22 mouse cellular contexts compared by ENCODE assay signal in the genomic region with DNA sequence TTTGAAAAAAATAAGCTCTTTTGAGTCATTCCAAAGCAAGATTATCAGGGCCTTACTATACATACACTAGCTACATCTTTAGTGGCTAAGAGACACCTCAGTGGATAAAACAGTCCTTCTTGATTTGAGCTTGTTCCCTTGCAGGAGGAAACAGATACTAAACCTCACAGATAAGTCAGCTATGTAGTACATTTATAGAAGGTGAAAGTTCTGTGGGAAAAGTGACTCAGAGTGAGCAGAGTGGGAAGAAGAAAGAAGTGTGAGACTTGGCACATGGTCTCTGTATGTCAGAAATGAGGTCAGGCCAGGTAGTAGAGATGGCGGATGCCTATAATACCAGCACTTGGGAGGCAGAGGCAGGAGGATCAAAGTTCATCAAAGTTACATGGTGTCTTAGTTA. TPM values are rescaled to one million over a fixed set of nuclear protein-coding genes. Genes with fewer than 3 reads are reported as not detected.
DNase-seq lines count a peak whose midpoint lies in the region; ATAC-seq and TF ChIP-seq lines count a peak whose summit lies in the region.
"Had no signal": no experiment of that assay in that cellular context is flagged by ENCODE, and none has a peak within 500 bp of the region (broad histone marks: within the 10 kb centered on the region; RNA-seq: fewer than 3 reads in every experiment).

No protein-coding gene starts in this region.

- TF ChIP-seq CTCF in MEL (IDR thresholded peaks at IDR 0.05 in 2 of 3, conservative IDR thresholded peaks at IDR 0.05 in 1 of 3; ENCODE audit: control insufficient read depth in 1 of 3, insufficient read depth in 1 of 3, low read depth in 2 of 3, low read length in 3 of 3, poor library complexity in 1 of 3, severe bottlenecking in 1 of 3): no peak

- no peak for TF ChIP-seq POLR2A in MEL (IDR thresholded peaks at IDR 0.05; ENCODE audit: control insufficient read depth in 1 of 2, insufficient read depth in 1 of 2, low read depth in 1 of 2, low read length in 2 of 2, poor library complexity in 1 of 2)

- H3K9ac ChIP-seq in MEL (ENCODE audit: control insufficient read depth, low read depth, low read length, poor library complexity, severe bottlenecking): no peak overlapping the region
- no peak overlapping the region for H3K9ac ChIP-seq in hindbrain, embryonic 16.5 days (ENCODE audit: low read depth, low read length)
- H3K9ac ChIP-seq: embryonic facial prominence, embryonic 13.5 days; forebrain, embryonic 13.5 days; forebrain, postnatal 0 days; heart, embryonic 12.5 days; hindbrain, embryonic 14.5 days had no signal

- DNase-seq in frontal cortex, adult 2 months (ENCODE audit: extremely low spot score in 1 of 2, low spot score in 1 of 2): peak; percentile 4 to 28
- DNase-seq in frontal cortex, postnatal 36 days (ENCODE audit: low spot score in 2 of 2): no peak
- DNase-seq in CD4-positive helper T cell, adult 2 months (ENCODE audit: low read depth, low spot score): peak; percentile 56
- DNase-seq in MEL (ENCODE audit: low read depth, low spot score): peak; percentile 36
- peak; percentile 52 for DNase-seq in induced T-regulatory cell, adult 2 months (ENCODE audit: low read depth)
- no peak for DNase-seq in ovary, adult 18-20 months (ENCODE audit: low spot score)
- no peak for DNase-seq in layer of hippocampus, postnatal 25 days (ENCODE audit: extremely low spot score in 1 of 2, low spot score in 1 of 2)
- DNase-seq: adrenal gland, adult 8-10 months; adrenal gland, postnatal 36 days; cerebellum, adult 11 months; cerebellum, adult 8-10 months; cerebellum, postnatal 14 days; forebrain, postnatal 0 days; gastrocnemius, postnatal 14 days; heart, adult 2 months; kidney, adult 11 months had no signal

- no peaks in the 10 kb centered on the region for H3K36me3 ChIP-seq in MEL (ENCODE audit: control insufficient read depth in 1 of 2, insufficient read depth in 2 of 2, low read length in 2 of 2)
- H3K36me3 ChIP-seq in hindbrain, embryonic 16.5 days (ENCODE audit: control insufficient read depth, insufficient read depth, low read length): no peaks in the 10 kb centered on the region
- H3K36me3 ChIP-seq: embryonic facial prominence, embryonic 13.5 days; heart, embryonic 12.5 days; hindbrain, embryonic 10.5 days had no signal

- H3K4me1 ChIP-seq in MEL (ENCODE audit: control insufficient read depth in 1 of 2, insufficient read depth in 2 of 2, low read length in 2 of 2): no peaks in the 10 kb centered on the region
- H3K4me1 ChIP-seq in hindbrain, embryonic 16.5 days (ENCODE audit: control insufficient read depth, insufficient read depth, low read depth, low read length): no peaks in the 10 kb centered on the region
- H3K4me1 ChIP-seq: embryonic facial prominence, embryonic 13.5 days; forebrain, embryonic 13.5 days; heart, embryonic 12.5 days; hindbrain, embryonic 10.5 days had no signal

- H3K79me2 ChIP-seq in MEL (ENCODE audit: control insufficient read depth, insufficient read depth, low read length, poor library complexity): no peaks in the 10 kb centered on the region

- ATAC-seq in hindbrain, embryonic 16.5 days: no peak
- ATAC-seq: forebrain, embryonic 13.5 days; forebrain, postnatal 0 days had no signal

- 100% methylated on average over 1 of the region's 1 CpGs for WGBS in hindbrain, embryonic 16.5 days

- peak; percentile 68 to 71 for TF ChIP-seq EP300 in MEL (IDR thresholded peaks at IDR 0.05; ENCODE audit: low read depth in 1 of 2, low read length in 2 of 2)

- H3K27ac ChIP-seq in MEL (ENCODE audit: control insufficient read depth, low read depth, low read length): no peak overlapping the region
- H3K27ac ChIP-seq in hindbrain, embryonic 16.5 days (ENCODE audit: low read depth, low read length): no peak overlapping the region
- H3K27ac ChIP-seq: embryonic facial prominence, embryonic 13.5 days; forebrain, embryonic 13.5 days; heart, adult 2 months; hindbrain, embryonic 10.5 days; hindbrain, embryonic 14.5 days had no signal

- no peak for TF ChIP-seq RAD21 in MEL (IDR thresholded peaks at IDR 0.05; ENCODE audit: low read depth, low read length)

- H3K27me3 ChIP-seq in MEL (ENCODE audit: control insufficient read depth in 1 of 2, insufficient read depth in 2 of 2, low read length in 2 of 2): no peaks in the 10 kb centered on the region
- H3K27me3 ChIP-seq in hindbrain, embryonic 16.5 days (replicated peaks; ENCODE audit: control insufficient read depth, insufficient read depth, low read length): no peaks in the 10 kb centered on the region
- H3K27me3 ChIP-seq: embryonic facial prominence, embryonic 13.5 days; forebrain, embryonic 13.5 days; heart, embryonic 12.5 days had no signal

- no peak overlapping the region for H3K4me2 ChIP-seq in hindbrain, embryonic 16.5 days (ENCODE audit: low read length)
- H3K4me2 ChIP-seq: embryonic facial prominence, embryonic 13.5 days; forebrain, embryonic 13.5 days; heart, embryonic 12.5 days; hindbrain, embryonic 14.5 days had no signal

- no peak overlapping the region for H3K4me3 ChIP-seq in MEL (ENCODE audit: control insufficient read depth in 1 of 2, insufficient read depth in 1 of 2, low read depth in 2 of 2, low read length in 2 of 2)
- no peak overlapping the region for H3K4me3 ChIP-seq in hindbrain, embryonic 16.5 days (ENCODE audit: low read length)
- H3K4me3 ChIP-seq: embryonic facial prominence, embryonic 13.5 days; forebrain, embryonic 13.5 days; heart, adult 2 months; heart, embryonic 12.5 days; hindbrain, embryonic 10.5 days had no signal

- H3K9me3 ChIP-seq in MEL (replicated peaks; ENCODE audit: insufficient read depth, low read length): no peaks in the 10 kb centered on the region
- H3K9me3 ChIP-seq in hindbrain, embryonic 16.5 days (ENCODE audit: control insufficient read depth, low read length): peaks cover 3% of the 10 kb centered on the region
- H3K9me3 ChIP-seq: forebrain, embryonic 13.5 days had no signal

TF ChIP-seq in MEL, 35 proteins besides CTCF, POLR2A, EP300 and RAD21:
- TF ChIP-seq UBTF (IDR thresholded peaks at IDR 0.05; ENCODE audit: borderline replicate concordance, insufficient read depth, low read depth, low read length) (no peak), ZNF384 (IDR thresholded peaks at IDR 0.05; ENCODE audit: low read depth, low read length) (0 out of 2 replicates have a peak, but pooled peaks have one; percentile 16), TCF12 (IDR thresholded peaks at IDR 0.05; ENCODE audit: low read depth, low read length) (peak; percentile 51; the same call in 1 of the 2 replicates), E2F4 (IDR thresholded peaks at IDR 0.05; ENCODE audit: borderline replicate concordance, low read depth, low read length) (no peak), ZKSCAN1 (IDR thresholded peaks at IDR 0.05; ENCODE audit: low read depth, low read length) (no peak), GATA1 (IDR thresholded peaks at IDR 0.05; ENCODE audit: low read depth, low read length) (peak; percentile 63), RCOR1 (IDR thresholded peaks at IDR 0.05; ENCODE audit: low read depth, low read length) (peak; percentile 64; the same call in 1 of the 2 replicates), MEF2A (IDR thresholded peaks at IDR 0.05; ENCODE audit: extremely low read depth, insufficient replicate concordance, low read depth, low read length, poor library complexity, severe bottlenecking) (no peak), CHD2 (IDR thresholded peaks at IDR 0.05; ENCODE audit: low read length) (no peak), MAX (IDR thresholded peaks at IDR 0.05; ENCODE audit: low read length) (peak; percentile 78), CHD1 (IDR thresholded peaks at IDR 0.05; ENCODE audit: low read depth, low read length) (no peak), MYB (IDR thresholded peaks at IDR 0.05; ENCODE audit: low read depth, low read length) (no peak), TAL1 (IDR thresholded peaks at IDR 0.05; ENCODE audit: low read length) (no peak), JUND (IDR thresholded peaks at IDR 0.05; ENCODE audit: low read depth, low read length) (no peak), USF1 (IDR thresholded peaks at IDR 0.05; ENCODE audit: low read depth, low read length) (no peak), MXI1 (IDR thresholded peaks at IDR 0.05; ENCODE audit: low read depth, low read length) (no peak), USF2 (IDR thresholded peaks at IDR 0.05; ENCODE audit: borderline replicate concordance in 1 of 2, insufficient read depth in 1 of 2, low read depth in 1 of 2, low read length in 2 of 2) (no peak), SMC3 (IDR thresholded peaks at IDR 0.05; ENCODE audit: low read depth, low read length) (no peak), GABPA (IDR thresholded peaks at IDR 0.05; ENCODE audit: low read depth, low read length) (no peak), ETS1 (IDR thresholded peaks at IDR 0.05; ENCODE audit: low read depth, low read length) (peak; percentile 57), MAFK (IDR thresholded peaks at IDR 0.05; ENCODE audit: borderline replicate concordance, low read depth, low read length) (no peak), HCFC1 (IDR thresholded peaks at IDR 0.05; ENCODE audit: low read depth, low read length) (no peak), MYC (IDR thresholded peaks at IDR 0.05; ENCODE audit: low read depth, low read length) (no peak), NRF1 (IDR thresholded peaks at IDR 0.05; ENCODE audit: insufficient read depth, low read depth, low read length, poor library complexity, severe bottlenecking) (no peak)

RNA-seq across cellular contexts. Expression of a gene that starts 37.4 kb away (rescaled TPM):
- 21.7 and 25.4 TPM in 2 replicates for polyA plus RNA-seq in frontal cortex, adult 2 months (2012; rRNA removed)
- 7.1 and 8.4 TPM in 2 replicates for total RNA-seq in MEL (2012; rRNA removed)
- 10 to 100 TPM; 39.7 to 72.2 TPM for polyA plus RNA-seq in MEL (2012; ENCODE audit: insufficient read depth in 1 of 2, insufficient read length in 2 of 2, low read depth in 1 of 2, low replicate concordance in 2 of 2, missing spikeins in 1 of 2)
- polyA plus RNA-seq in hindbrain, embryonic 16.5 days (2015; fragmentation: Nextera tagmentation; extraction: Ambion mirVana): 23.7 and 23.8 TPM in 2 replicates
- total RNA-seq in layer of hippocampus, postnatal 25 days (2021): 10 to 100 TPM; 50.0 to 56.1 TPM

Comparison
In these comparisons a context has a peak if more than half of its experiments do, and no peak if none do; other contexts are left out.
1. DNase-seq: peak in frontal cortex, adult 2 months (2 of 2), CD4-positive helper T cell, adult 2 months (single experiment), MEL (single experiment) and induced T-regulatory cell, adult 2 months (single experiment); none in frontal cortex, postnatal 36 days (0 of 2), ovary, adult 18-20 months (single experiment) and layer of hippocampus, postnatal 25 days (0 of 2).